Mouse (Mus musculus) adrenal gland, adult 10 weeks (tissue): Measurements from ENCODE around the gene Mxra8. TPM values are rescaled to one million over a fixed set of nuclear protein-coding genes. Genes with fewer than 3 reads are reported as not detected.

ENCODE experiments used
- polyA plus RNA-seq: library from polyadenylated mRNA; stranded (reverse); fragments of 350-450 nt; fragmentation: Illumina TruSeq; extraction: RNeasy Lipid Tissue Mini Kit (QIAGEN cat#74804); gene quantifications from one replicate; pipeline ENCODE4 v1.2.3, GENCODE M21; 2014; ENCODE audit warnings: low read depth, low replicate concordance

Mxra8 gene
- 58.8 TPM for polyA plus RNA-seq

DNA sequence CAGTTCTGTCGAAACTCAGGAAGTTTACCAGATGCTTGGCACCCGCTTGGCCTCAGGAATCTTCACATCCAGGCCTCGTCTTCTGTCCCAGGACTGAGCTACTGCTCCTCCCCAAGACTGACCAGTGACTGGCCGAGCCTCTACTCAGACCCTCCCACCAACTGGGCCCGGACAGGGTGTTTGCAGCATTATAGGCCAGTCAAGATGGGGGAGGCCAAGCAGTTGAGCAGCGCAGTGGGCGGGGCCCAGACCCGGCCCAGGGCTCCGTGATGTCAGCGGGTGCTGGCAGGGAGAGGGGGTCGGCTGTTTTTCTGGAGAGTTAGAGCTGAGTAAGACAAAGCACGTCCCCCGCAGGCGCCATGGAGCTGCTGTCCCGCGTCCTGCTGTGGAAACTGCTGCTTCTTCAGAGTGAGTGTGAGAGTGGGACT lies at the start of gene Mxra8:
Gene Mxra8 (plus strand): TSS at position 198 of the 428 bp plus-strand sequence.

DNA sequence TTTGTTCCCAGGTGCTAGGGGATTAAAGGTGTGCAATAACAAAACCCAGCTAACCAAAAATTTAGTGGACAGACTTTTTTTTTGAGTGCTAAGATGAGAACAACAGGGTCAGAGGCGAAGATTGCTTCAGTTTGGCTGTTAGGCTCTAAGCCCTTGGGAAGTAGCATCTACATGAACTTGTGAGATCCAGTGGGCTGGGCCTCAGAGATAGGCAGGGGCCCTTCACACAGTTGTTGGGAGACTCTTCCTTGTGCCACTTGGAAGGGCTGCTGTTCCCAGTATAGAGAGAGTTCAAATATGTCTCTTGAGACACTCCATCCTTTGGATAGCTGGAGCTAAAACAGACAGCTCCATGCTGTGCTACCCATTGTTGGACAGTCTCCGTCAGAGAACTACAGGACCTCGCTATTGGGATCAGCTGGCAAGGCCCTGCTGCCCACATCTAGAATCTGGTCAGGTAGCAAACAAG lies 49.4 kb upstream of the Mxra8 start, which contains the start of gene Ankrd65:
Gene Ankrd65 (plus strand): TSS at position 419 of the 469 bp plus-strand sequence.

GRCm38 (mm10) chr4:155802741-155803339 lies 36.6 kb upstream of the Mxra8 start, which contains the start of gene Mrpl20:
TSS of gene Mrpl20 (plus strand) at chr4:155802878.

GRCm38 (mm10) chr4:155811929-155812664 lies 27.4 kb upstream of the Mxra8 start, which contains the start of gene Ccnl2:
TSS of gene Ccnl2 (plus strand) at chr4:155812489.

GRCm38 (mm10) chr4:155831205-155831766 lies 8.2 kb upstream of the Mxra8 start, which contains the start of gene Aurkaip1:
TSS of gene Aurkaip1 (plus strand) at chr4:155831272.

DNA sequence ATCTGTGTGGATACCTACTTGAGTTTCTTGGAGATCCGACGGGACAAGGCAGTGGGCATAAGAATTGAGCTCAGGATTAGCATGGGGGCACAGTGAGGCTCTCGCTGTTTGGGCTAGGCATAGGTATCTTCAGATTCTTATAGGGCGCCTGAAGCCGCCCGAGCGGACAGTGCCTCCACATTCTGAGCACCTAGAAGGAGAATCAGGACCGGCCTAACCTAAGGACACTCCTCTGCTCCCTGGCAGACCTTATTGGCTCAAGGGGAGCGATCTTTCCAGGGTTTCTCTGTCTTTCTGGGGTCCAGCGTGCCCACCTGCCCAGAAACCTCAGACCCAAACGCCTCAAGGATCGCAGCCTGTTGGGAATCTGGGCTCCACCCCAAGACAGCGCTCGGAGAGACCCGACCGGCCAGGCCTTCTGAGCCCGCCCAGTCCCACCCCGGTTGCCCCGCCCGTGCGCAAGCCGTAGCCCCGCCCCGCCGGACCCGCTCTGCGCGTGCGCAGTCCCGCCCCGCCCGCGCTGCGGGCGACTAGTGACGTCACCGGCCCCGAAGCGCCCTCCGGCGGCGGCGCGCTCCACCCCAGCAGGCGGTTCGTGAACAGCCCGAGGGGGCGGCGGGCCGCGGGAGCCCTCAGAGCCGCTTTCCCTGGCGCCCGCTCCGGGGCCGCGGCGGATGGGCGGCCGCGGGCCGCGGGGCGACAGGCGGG lies 7.5 kb downstream of the Mxra8 start, which contains the start of gene Dvl1:
Gene Dvl1 (plus strand): TSS at position 532 of the 708 bp plus-strand sequence.

DNA sequence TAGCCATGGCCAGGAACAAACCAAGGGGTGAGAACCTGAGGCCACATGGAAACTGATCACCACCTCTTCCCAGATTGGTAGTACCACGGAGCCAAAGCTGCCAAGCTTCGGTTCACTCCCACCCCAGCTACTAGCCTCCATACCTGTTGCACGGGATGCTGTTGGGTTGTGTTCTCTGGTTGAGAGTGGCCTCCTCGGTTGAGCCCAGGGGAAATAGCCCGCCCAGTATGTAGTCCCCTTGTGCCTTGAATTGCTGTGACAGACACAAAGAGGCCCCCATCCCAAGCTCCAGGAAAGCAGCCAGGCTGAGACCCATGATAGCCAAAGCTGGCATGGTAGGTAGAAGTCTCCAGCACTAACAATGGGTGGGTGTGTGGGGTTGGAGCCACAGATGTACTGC lies 23.5 kb downstream of the Mxra8 start, which contains the start of gene Tas1r3:
Gene Tas1r3 (minus strand): TSS at position 362 of the 400 bp plus-strand sequence.

DNA sequence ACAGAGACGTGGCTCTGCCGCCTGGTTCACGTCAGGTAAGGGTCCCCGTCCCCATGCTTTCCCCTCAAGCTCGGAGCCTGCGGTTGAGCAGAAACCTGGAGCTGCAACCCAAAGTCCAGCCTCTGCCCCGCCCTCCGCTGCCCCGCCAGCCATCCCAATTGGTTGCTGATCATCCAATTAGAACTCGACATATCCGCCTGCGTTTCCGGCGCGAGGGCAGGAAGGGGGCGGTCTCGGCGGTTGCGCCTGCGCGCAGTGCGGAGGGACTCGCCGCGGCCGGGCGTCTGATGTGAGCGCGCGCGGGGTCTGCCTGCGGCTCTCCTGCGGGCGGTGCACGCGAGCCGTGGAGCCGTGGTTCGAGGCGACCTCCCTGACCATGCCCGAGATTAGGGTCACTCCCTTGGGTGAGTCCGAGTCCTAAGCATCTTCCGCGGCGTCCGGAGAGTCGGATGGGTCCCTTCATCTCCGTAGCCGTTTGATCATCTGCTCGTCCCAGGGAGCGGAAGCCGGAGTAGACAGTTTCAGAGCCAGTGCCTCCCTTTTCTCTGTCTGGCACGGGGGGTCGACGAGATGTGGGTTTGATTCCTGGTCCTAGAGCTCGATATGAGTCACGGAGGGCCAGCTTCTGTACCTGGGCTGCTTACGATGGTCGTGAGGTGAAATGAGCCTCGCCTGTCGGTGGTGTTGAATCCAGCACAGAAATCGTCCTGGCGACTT lies 30.0 kb downstream of the Mxra8 start, which contains the start of the genes Cptp and Ints11:
Gene Cptp (minus strand): TSS at position 124 of the 717 bp plus-strand sequence.
Gene Ints11 (plus strand): TSS at position 230 of the 717 bp plus-strand sequence.

DNA sequence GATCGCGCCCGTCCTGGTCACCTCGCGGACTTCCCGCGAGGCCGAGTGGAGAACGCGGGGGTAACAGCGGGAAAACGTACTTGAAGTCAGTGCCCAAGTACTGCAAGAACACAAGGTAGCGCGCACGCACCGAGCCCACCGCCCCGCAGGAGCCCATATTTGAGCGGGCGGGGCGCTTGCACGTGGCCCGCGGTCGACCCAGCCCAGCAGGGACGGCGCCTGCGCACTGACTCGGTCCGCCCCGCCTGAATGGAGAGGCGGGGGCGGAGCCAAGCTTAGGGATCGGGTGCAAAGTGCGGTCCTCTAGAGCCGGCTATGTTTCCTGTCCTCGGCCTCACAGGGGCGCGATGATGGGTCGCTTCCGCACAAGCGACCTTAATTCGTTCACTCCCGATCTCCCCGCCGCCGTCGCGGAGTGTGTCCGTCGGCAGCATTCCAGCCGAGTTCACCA lies 52.1 kb downstream of the Mxra8 start, which contains the start of the genes Pusl1 and Acap3:
Gene Pusl1 (minus strand): TSS at position 231 of the 451 bp plus-strand sequence.
Gene Acap3 (plus strand): TSS at position 272 of the 451 bp plus-strand sequence.

Other genes with a start within 250 kb of the Mxra8 start
- gene Slc35e2, start 238.3 kb upstream of the Mxra8 start, polyA plus RNA-seq: 35.3 TPM
- 72.3 TPM for gene Cdk11b, start 214.8 kb upstream of the Mxra8 start, polyA plus RNA-seq
- gene Gm10563, start 194.3 kb upstream of the Mxra8 start, polyA plus RNA-seq: not detected
- 0.82 TPM for gene Mmp23, start 186.3 kb upstream of the Mxra8 start, polyA plus RNA-seq
- gene Mib2, start 170.5 kb upstream of the Mxra8 start, polyA plus RNA-seq: 2.4 TPM
- 2.0 TPM for gene Fndc10, start 145.3 kb upstream of the Mxra8 start, polyA plus RNA-seq
- 150 TPM for gene Ssu72, start 134.9 kb upstream of the Mxra8 start, polyA plus RNA-seq
- gene Tmem240, start 104.9 kb upstream of the Mxra8 start, polyA plus RNA-seq: not detected
- gene Atad3a, start 78.6 kb upstream of the Mxra8 start, polyA plus RNA-seq: 6.4 TPM
- gene Vwa1, start 65.0 kb upstream of the Mxra8 start, polyA plus RNA-seq: 0.52 TPM
- gene Tmem88b, start 53.8 kb upstream of the Mxra8 start, polyA plus RNA-seq: 0.70 TPM
- not detected for gene Ankrd65, start 49.2 kb upstream of the Mxra8 start, polyA plus RNA-seq
- gene Mrpl20, start 36.8 kb upstream of the Mxra8 start, polyA plus RNA-seq: 89.5 TPM
- gene Ccnl2, start 27.2 kb upstream of the Mxra8 start, polyA plus RNA-seq: 83.8 TPM
- gene Aurkaip1, start 8.4 kb upstream of the Mxra8 start, polyA plus RNA-seq: 6.2 TPM
- 2.0 TPM for gene Dvl1, start 7.7 kb downstream of the Mxra8 start, polyA plus RNA-seq
- gene Tas1r3, start 23.7 kb downstream of the Mxra8 start, polyA plus RNA-seq: not detected
- gene Cptp, start 29.8 kb downstream of the Mxra8 start, polyA plus RNA-seq: 5.8 TPM
- gene Ints11, start 29.9 kb downstream of the Mxra8 start, polyA plus RNA-seq: 3.3 TPM
- gene Pusl1, start 52.1 kb downstream of the Mxra8 start, polyA plus RNA-seq: 1.8 TPM
- gene Acap3, start 52.1 kb downstream of the Mxra8 start, polyA plus RNA-seq: 0.82 TPM
- 81.4 TPM for gene Ube2j2, start 104.2 kb downstream of the Mxra8 start, polyA plus RNA-seq
- 8.2 TPM for gene C1qtnf12, start 122.6 kb downstream of the Mxra8 start, polyA plus RNA-seq
- 7.2 TPM for gene B3galt6, start 153.0 kb downstream of the Mxra8 start, polyA plus RNA-seq
- 205 TPM for gene Sdf4, start 153.2 kb downstream of the Mxra8 start, polyA plus RNA-seq
- not detected for gene Tnfrsf4, start 174.2 kb downstream of the Mxra8 start, polyA plus RNA-seq
- gene Tnfrsf18, start 186.5 kb downstream of the Mxra8 start, polyA plus RNA-seq: not detected
- gene Ttll10, start 219.7 kb downstream of the Mxra8 start, polyA plus RNA-seq: not detected